Mouse (Mus musculus) spleen, embryonic (tissue): ENCODE data around the gene Tmod4.
"Not testable (repeated sequence)": the region's sequence is repeated elsewhere in the genome, so short reads cannot be mapped to it uniquely, and the experiment has no call there.

Experiments
- CTCF ChIA-PET: fragments of 350-600 bp; sonication (Branson Sonifier 250); formaldehyde crosslinking; loops from one replicate; lab custom pipeline; 2022; lab: Charles Lee

Gene Tmod4

GRCm38 (mm10) chr3:95124246-95124645 is at the start of gene Tmod4:
Tmod4 (plus strand) TSS chr3:95124476.
- CTCF ChIA-PET = no interaction called here

GRCm38 (mm10) chr3:95088071-95088470 is 36.2 kb upstream of the Tmod4 start:
- CTCF ChIA-PET = interaction anchor here (1.0 kb wide), 1 partner anchor 46 kb away, joined by 3 read pairs; no protein-coding TSS in a partner anchor

GRCm38 (mm10) chr3:95100854-95101253 is 23.4 kb upstream of the Tmod4 start:
- CTCF ChIA-PET = no interaction called here

GRCm38 (mm10) chr3:95105121-95105520 is 19.2 kb upstream of the Tmod4 start:
- CTCF ChIA-PET = no interaction called here

- CTCF ChIA-PET = interaction anchor here (0.6 kb wide), 2 partner anchors 27 to 50 kb away, joined by 3 read pairs; no protein-coding TSS in a partner anchor
Observed at GRCm38 (mm10) chr3:95105586-95106337, 18.5 kb upstream of the Tmod4 start.

- CTCF ChIA-PET = interaction anchor here (0.9 kb wide), 1 partner anchor 53 kb away, joined by 6 read pairs; no protein-coding TSS in a partner anchor
Observed at GRCm38 (mm10) chr3:95106338-95107117, 17.7 kb upstream of the Tmod4 start, which contains the start of gene Pip5k1a. Pip5k1a (minus strand) TSS chr3:95106930.

- CTCF ChIA-PET = interaction anchor here (0.7 to 0.9 kb wide), 2 partner anchors 54 to 81 kb away, joined by 4 to 6 read pairs; no protein-coding TSS in a partner anchor
Observed at GRCm38 (mm10) chr3:95107308-95107707, 17.0 kb upstream of the Tmod4 start.

- CTCF ChIA-PET = interaction anchor here (0.5 to 0.9 kb wide), 3 partner anchors 39 to 81 kb away, joined by 3 to 4 read pairs (median 3); no protein-coding TSS in a partner anchor
Observed at GRCm38 (mm10) chr3:95107898-95108297, 16.4 kb upstream of the Tmod4 start.

GRCm38 (mm10) chr3:95110911-95111726 is 13.2 kb upstream of the Tmod4 start, which contains the start of gene Vps72:
Vps72 (plus strand) TSS chr3:95111022.
- CTCF ChIA-PET = interaction anchor here (0.7 kb wide), 1 partner anchor 13 kb away, joined by 6 read pairs; no protein-coding TSS in a partner anchor

GRCm38 (mm10) chr3:95112760-95113159 is 11.5 kb upstream of the Tmod4 start:
- CTCF ChIA-PET = interaction anchor here (1.0 kb wide), 1 partner anchor 23 kb away, joined by 3 read pairs; no protein-coding TSS in a partner anchor

GRCm38 (mm10) chr3:95117751-95118150 is 6.5 kb upstream of the Tmod4 start:
- CTCF ChIA-PET = interaction anchor here (0.7 kb wide), 1 partner anchor 10 kb away, joined by 3 read pairs; no protein-coding TSS in a partner anchor

GRCm38 (mm10) chr3:95121580-95121979 is 2.7 kb upstream of the Tmod4 start:
- CTCF ChIA-PET = no interaction called here

GRCm38 (mm10) chr3:95124972-95125371 is 696 bp downstream of the Tmod4 start:
- CTCF ChIA-PET = no interaction called here

- CTCF ChIA-PET = no interaction called here
Observed at GRCm38 (mm10) chr3:95129226-95129651, 5.0 kb downstream of the Tmod4 start.

- CTCF ChIA-PET = no interaction called here
Observed at GRCm38 (mm10) chr3:95130081-95130480, 5.8 kb downstream of the Tmod4 start.

- CTCF ChIA-PET = interaction anchor here (0.6 kb wide), 2 partner anchors 27 to 81 kb away, joined by 3 to 4 read pairs; no protein-coding TSS in a partner anchor
Observed at GRCm38 (mm10) chr3:95132389-95132788, 8.1 kb downstream of the Tmod4 start.

- CTCF ChIA-PET = interaction anchor here (0.6 kb wide), 2 partner anchors 16 to 82 kb away, joined by 3 to 4 read pairs; no protein-coding TSS in a partner anchor
Observed at GRCm38 (mm10) chr3:95133176-95133575, 8.9 kb downstream of the Tmod4 start.

GRCm38 (mm10) chr3:95133680-95134101 is 9.4 kb downstream of the Tmod4 start, which contains the start of the genes Scnm1 and Lysmd1:
Scnm1 (minus strand) TSS chr3:95134011.
Lysmd1 (plus strand) TSS chr3:95134088.
- CTCF ChIA-PET = no interaction called here

- CTCF ChIA-PET = not testable (repeated sequence)
Observed at GRCm38 (mm10) chr3:95134133-95134532, 9.9 kb downstream of the Tmod4 start.

GRCm38 (mm10) chr3:95135023-95135422 is 10.7 kb downstream of the Tmod4 start:
- CTCF ChIA-PET = interaction anchor here (1.4 kb wide), 1 partner anchor 23 kb away, joined by 3 read pairs; no protein-coding TSS in a partner anchor
